Mouse (Mus musculus) left cerebral cortex, postnatal 14 days (tissue): Measurements from ENCODE around the gene Rasgrp1. TPM values are rescaled to one million over a fixed set of nuclear protein-coding genes. Genes with fewer than 3 reads are reported as not detected.

Experiments used
- DNase-seq, 2 experiments: peaks; one replicate each; pipeline ENCODE4 v3.0.0; 2021 to 2022; ENCODE audit warnings: low spot score in 2 of 2, mixed read lengths in 1 of 2
- intact Hi-C: fragments of 180-260 bp; cut with DNase I; formaldehyde crosslinking; loops from one replicate; pipeline ENCODE4 v1.15.1; 2025
- total RNA-seq, 2 experiments: library from RNA; stranded (reverse); gene quantifications; 2 replicates each; pipeline ENCODE4 v1.2.3; 2021

Gene Rasgrp1
- total RNA-seq, 2 experiments from 2014 or later: 271 to 278 TPM

DNA sequence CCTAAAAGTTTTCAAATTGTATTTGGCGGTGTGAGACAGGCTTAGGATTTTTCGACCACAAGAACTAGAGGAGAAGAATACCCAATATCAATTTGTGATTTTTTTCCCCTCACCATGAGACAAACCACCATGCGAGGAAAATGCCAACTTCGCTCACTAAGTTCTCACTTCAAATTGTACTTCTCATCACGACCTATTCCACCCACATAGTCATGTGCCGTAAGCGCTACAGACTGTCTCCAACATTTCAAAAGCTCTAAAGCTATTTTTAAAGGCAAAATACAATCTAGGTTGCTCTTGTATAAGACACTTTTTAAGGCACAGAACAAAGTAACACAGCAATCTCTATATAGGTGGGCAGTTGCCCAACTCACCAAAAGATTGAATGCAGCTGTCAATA, 4.9 kb downstream of the Rasgrp1 start:
- intact Hi-C loops: no loop called here
- peak; percentile 41 to 64 for DNase-seq

DNA sequence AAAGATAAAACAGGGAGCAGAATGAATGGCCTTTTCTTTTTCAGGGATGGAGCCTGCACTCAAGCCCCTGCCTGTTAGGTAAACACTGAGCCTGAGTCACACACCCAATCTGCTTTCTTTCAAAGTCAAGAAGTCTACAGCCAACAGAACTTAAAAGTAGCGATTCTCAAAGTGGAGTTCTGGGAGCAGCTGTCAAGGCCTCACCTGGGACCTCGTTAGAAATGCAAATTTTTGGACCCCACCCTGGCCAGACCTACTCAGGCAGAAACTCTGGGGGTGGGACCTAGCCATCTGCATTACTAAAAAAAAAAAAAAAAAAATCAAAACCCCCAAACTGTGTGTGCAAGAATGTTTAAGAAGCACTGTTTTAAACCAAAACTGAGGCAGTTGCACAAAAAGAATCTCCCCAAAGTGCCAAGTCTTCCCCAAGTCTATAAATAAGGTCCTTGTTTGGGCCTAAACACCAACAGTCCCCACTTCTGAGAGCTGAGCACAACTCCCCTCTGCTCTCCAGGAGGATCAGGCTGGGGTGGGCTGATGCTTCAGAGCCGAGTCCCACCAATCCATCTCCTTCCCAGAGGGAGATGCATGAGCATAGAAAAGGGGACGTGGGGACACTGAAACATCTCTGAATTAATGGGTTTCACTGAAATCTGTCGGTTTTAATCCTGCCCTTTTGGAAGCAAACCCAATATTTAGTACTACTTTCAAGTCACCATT, 5.7 kb downstream of the Rasgrp1 start:
- no peak for DNase-seq
- intact Hi-C loops: no loop called here

DNA sequence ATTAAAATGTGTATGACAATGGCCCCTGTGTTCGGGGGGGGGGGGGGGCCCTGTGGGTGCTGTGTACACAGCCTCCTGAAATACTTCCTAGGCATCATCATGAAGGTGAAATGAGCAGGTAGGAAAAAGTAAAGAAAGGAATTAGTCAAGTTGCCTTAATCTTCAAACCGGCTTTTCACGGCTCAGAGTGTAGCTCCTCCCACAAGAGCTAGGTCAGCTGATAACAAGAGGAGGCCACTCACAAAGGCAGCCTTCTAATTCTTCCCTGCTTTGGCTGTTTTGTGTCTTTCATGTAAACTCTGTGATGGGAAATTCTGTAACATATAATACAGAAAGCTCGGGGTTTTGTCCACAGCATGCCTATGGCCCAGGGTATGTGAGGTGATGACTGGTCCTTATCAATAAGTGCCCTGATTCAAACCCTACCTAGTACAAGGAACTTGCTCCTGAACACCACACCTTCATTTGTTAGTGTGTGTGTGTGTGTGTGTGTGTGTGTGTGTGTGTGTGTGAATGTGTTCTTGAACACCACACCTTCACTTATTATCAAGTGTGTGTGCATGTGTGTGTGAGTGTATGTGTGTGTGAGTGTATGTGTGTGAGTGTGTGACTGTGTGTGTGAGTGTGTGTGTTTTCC, 7.1 kb downstream of the Rasgrp1 start:
- intact Hi-C loops: no loop called here
- DNase-seq: no peak

DNA sequence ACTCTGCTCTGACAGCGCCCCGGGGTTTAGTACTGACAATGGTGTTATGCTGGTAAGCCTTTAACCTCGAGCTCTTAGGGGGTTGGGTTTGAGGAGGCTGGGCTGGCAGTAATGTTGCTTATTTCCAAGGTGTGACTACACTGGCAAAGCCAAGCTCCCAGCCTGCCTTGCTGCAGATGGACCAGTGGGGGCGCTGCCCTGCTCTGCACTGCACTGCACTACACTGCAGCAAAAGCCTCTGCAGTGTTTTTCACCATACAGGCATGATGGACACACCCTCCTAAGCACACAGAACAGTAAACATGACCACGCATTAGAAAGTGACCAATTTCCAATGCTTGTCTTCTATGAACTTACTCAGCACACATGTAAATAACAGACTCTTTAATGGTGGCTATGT, 11.2 kb downstream of the Rasgrp1 start:
- peak in 1 of 2 experiments; percentile 49 for DNase-seq
- intact Hi-C loops: no loop called here

DNA sequence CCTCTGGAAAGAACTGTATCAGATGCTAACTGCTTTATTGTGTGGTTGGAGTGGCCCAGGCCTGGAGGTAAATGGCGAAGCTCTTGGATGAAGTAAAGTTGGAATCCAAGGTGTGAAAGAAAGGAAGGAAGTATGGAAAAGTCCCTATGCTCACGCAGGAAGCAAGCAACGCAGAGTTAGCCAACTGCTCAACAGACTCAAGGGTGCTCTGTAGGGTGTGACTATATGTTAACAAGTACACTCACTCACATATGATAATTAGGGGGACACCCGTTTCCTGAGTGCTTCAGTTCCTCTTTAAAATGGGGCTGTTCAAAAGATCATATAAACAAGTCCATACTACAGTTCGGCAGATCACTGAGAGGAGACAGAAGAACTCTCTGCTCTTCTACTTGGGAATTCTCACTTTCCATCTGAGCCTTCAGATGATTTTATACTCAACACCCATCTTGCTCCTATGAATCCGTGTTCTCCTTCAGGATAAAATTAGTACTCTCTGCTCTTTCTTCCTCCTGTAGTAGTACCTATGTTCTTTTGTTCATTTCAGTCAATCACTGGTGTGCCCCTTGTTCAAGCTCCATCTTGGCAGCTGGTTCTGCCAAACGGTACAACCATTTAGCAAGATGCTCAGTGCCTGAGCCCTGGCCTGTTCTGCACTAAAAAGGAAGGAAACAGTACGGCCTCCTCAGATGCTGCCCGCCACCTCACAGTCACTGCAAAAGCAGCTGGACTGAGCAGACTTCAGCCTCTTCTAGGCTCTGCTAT, 14.1 kb downstream of the Rasgrp1 start:
- no peak for DNase-seq
- intact Hi-C loops: no loop called here

DNA sequence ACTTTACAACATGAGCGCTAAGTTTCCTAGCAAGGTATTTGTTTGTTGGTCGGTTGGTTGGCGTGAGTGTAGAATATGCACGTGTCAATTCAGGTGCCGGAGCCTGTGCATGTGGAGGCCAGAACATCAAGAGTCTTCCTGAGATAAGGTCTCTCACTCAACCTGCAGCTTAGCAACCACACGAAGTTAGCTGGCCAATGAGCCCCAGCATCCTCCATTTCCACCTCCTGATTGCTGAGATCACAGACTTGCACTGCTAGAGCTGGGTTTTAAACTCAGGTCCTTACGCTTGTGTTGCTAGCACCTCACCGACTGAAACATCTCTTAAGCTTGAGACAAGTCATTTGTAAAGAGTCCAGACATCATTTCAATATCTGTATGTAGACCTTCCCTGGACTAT, 20.4 kb downstream of the Rasgrp1 start:
- intact Hi-C loops: no loop called here
- DNase-seq: no peak

DNA sequence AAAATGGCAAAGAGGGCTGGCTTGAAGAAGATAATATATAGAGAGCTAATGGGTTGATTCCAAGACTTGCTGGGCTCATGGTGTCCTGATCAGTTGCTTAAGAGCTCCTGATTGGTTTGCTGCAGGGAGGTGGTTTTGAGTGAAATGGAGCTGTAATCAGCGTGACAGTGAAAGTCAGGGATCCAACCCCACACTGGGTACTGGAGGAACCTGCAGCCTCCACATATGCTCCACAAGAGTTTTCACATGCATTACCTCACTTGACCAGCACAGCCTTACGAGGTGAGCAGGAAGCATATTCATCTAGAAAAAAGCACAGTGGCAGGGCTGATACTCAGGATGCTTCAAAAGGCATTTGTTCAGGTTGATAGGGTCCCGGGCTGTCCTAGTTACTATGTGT, 21.6 kb downstream of the Rasgrp1 start:
- intact Hi-C loops: no loop called here

DNA sequence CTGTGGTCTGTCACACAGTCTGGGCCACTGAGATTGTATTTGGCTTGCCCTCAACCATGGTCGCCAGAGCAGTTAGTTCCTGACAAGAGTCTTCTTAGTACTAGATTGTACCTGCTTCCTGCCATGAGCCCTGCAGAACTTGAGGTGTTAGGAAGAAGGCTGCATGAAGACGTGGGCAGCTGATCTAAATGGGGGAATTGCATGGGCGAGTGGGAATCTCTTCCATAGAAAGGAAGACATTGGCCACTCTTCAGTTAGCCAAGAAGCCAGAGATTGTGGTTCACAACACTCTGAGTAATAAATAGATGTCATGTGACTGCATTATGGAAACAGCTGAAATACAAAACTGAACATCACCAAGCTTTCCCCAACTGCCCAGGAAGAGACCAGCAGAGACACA, 23.8 kb downstream of the Rasgrp1 start:
- DNase-seq: no peak
- intact Hi-C loops: no loop called here

More for the DNA sequence above, 21.6 kb downstream of the Rasgrp1 start:
- no peak for DNase-seq

DNA sequence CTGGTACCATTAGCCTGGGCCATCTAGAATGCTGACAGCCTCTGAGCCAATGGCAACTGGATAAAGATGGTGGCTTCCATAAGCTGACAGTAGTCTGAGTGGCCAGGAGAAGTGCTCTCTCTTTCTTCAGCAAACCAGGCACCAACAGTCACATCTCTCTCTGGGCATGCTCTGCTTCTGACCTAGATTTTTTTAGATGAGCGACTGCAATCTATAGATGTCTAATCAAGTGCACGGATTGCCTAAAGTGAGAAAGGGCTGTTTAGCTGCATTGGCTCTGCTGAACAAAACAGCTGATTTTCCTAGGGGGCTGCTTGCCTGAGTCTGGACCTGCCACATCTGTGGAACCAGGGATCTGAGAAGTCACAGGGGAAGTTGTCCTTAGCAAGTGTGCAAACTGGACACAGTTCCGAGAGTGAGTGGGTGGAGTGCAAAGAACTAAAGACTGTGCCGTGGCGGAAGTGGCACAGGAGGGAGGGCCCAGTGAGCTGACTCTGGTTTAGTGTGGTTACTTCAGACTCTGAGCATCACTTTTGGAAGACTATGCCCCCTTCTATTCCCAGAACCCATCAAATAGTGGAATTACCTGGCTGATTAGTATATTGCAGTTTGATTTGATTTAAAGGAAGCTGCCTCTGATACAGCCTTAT, 29.1 kb downstream of the Rasgrp1 start:
- DNase-seq: no peak
- intact Hi-C loops: no loop called here

DNA sequence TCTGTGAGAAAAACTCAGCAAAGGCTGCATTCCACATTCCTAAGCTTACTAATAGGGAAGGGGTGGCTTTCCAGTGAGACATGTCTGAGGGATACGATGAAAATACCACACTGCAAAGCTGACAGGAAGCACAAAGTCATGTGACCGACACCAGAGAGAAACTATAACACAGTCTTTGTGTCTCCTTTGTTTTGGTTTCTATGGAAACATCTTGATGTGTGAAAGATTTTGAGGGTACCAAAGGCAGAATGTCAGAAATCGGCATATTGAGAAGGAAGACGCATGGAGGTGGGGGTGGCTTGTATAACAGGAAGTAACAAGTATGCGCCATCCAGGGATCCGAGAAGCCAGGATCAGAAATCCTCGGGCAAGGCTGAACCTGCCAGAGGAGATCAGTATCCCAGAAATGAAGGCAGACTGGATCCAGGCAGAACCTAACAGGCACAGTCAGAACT, 30.3 kb downstream of the Rasgrp1 start:
- DNase-seq: peak in 1 of 2 experiments; percentile 61
- intact Hi-C loops: no loop called here

DNA sequence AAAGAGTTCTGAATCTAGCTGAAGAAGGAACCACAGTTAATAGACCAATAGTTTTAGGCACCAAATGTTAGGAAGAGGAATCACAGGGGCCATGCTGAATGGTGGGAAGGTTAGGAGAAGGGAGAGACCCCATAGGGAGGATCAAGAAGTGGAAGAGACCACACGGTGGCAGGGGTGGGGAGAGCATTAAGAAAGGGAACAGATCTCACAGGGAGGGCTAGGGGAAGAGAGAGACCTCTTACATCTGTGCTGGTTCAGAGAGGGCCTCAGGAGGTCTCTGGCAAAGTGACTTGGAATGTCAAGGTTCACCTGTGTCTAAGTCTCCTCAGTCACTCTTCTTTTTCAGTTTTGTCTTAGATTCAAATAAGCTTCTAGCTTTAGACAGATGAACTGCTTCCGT, 30.8 kb downstream of the Rasgrp1 start:
- no peak for DNase-seq
- intact Hi-C loops: no loop called here

DNA sequence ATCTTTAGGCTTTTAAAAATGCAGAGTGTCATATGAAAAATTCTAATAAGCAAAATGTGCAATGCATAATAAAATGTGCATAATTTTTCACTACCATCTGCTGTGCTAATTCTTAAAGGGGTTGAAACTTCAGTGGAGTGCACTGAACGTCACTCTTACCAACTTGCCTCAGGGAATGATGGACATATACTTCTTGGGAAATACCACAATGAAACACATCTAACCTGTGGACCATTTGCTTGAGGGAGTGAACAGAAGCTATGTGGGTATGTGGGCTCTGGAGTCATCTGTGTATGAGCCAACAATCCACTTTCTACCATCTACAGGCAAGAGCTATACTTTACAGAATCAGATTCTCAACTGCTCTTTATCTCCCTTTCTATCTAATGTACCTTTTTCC, 31.5 kb downstream of the Rasgrp1 start:
- DNase-seq: no peak
- intact Hi-C loops: no loop called here

DNA sequence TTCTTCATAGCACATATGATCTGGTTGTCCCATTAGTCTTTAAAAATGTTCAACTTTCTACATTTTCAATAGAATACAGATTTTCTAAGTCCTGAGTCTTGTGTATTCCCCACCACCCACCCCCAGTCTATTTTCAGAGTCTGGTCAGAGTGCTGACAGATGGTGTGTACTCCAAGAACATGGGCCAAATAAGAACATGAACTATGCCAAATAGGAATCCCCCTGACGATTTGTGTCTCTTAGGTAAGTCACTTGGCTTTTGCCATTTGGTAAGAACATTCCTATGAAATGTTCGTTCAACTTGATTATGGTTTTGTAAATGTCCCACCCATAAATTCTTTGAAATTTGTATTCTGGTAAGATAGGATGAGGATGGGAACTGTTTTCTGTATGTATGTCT, 33.8 kb downstream of the Rasgrp1 start:
- no peak for DNase-seq
- intact Hi-C loops: no loop called here

DNA sequence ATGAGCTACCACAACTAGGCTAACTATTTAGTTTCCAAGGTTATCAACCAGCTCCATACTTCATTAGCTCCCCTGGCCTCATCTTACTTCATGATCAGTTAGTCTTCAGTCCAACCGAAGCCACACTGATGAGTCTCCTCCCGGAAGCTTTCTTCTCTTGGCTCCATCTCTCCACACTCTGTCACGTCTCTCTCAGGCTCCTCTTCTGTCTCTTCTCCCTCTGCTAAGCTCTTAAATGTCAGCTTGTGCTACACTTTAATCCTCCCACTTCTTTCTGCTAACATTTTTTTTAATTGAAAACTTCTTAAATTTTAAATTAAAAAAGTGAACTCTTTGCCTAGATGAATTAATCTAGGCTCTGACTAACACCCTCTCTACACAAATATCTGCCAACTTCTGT, 34.8 kb downstream of the Rasgrp1 start:
- intact Hi-C loops: no loop called here
- peak in 1 of 2 experiments; percentile 40 for DNase-seq

DNA sequence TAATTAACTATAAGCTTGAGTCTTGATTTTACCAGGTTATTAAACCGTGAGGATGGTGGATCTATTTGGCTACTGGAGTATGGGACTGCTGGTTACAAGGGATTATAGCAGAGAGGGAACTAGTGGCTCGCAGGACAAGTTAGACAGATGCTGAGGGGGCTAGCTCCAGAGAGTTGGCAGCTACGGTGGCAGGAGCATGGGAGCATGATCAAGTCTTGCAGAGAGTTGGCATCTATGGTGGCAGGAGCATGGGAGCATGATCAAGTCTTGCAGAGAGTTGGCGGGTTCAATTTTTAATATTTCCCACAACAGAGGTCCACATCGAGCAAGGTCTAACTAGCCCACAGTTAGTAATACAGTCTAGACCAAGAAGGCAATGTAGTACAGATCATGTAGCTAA, 37.9 kb downstream of the Rasgrp1 start:
- intact Hi-C loops: no loop called here

DNA sequence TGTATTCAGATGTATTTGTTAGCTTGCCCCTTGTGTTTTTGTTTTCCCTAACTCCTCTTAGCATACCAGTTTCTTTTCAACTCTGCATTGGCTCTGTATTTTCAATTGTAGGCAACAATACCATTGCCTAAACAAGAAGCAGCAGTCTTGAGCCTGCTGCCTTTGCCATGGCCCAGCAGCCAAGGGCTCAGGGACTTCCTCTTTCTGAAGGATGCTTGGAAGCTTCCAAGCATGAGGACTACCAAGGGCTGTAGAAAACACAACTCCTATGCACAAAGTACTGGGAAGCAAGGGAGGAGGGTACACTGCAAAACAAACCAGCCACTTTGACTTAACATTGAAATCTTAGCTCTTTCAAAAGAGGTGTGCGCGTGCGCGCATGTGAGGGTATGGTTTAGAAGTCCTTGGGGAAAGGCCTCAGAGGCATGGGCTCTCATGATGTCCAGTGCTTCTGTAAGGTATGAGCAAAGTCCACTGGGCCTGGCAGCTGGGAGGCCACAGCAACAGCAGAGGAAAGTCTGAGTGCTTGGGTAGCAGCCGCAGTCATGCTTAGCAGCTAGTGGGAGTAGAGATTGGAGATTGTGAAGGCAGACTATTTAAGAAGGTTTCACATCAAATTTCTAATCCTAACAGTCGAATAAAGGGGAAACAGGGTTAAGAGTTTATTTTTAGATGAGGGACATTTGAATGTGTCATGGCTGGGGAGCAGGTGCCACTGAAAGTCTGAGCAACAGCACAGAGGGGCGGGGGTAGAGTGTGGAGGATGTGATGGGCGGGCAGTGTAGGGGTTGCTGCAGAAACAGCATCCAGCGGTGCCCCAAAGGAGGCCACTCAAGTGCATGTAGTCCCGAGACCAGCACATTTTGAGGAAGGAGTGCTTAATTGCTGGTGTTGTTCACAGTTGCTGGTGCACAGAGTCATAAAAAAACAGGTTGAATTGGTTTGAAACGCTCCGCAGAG, 39.1 kb downstream of the Rasgrp1 start:
- intact Hi-C loops: no loop called here
- DNase-seq: no peak

More for the DNA sequence above, 37.9 kb downstream of the Rasgrp1 start:
- no peak for DNase-seq

DNA sequence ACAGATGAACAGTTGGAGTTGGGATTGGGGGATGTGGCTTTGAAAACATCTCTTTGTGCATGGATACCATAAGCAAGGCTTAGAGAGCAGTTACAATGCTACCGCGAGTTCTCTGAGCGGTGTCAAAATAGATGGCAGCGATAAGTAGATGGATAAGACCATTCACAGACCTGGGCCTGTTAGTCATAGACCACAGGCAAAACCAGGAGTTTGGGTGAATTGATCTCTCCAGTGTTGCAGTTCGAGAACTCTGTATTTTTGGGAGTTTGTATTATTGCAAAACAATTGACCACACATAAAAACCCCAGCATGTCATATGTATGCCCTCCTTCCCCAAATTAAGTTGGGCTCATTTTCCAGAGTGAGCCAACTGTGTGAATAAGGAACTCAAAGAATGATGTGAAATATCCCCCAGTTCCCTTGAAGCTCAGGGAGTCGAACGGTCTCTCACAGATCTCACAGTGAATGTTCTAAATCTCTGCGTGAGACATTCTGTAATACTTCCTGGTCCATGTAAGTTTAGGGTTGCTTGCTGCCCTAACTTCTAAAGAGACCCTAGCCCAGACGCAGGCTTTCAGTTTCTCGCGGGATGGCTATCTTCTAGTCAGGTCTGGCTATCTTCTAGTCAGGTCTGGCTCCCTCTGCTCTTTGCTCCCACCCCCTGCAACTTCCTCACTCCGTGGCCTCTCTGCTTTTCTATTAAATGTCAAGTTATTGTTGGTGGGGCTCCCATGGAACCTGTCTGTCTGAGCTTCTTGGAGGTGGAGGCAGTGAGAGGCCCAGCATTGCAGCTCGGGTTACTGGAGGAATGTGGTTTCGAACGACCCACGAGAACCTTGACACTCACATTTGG, 43.0 kb downstream of the Rasgrp1 start:
- DNase-seq: no peak
- intact Hi-C loops: no loop called here

DNA sequence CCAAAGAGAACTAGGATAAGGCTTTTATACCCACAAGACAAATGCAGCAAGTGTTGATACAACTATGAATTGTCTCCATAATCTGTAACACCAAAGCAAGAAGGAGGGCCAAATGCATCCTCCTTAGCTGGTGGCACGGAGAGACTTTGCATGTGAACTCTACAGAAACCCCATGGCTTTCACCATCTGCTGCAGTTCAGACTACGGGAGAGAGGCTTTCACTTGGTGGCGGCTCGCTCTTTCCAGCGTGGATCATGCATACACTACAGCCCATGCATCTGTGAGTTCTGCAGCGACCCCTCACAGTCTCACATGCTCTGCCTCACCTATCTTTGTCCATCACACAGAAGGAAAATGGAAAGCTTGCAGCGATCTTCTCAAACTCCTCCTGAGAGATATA, 54.5 kb downstream of the Rasgrp1 start:
- intact Hi-C loops: no loop called here
- no peak for DNase-seq
